Mouse (Mus musculus) cerebellum, adult 11-12 months (tissue): ENCODE results near the gene Arhgap27.

Experiments
- DNase-seq: peaks from one replicate; pipeline ENCODE4 v3.0.0; 2022

Arhgap27 gene

DNA sequence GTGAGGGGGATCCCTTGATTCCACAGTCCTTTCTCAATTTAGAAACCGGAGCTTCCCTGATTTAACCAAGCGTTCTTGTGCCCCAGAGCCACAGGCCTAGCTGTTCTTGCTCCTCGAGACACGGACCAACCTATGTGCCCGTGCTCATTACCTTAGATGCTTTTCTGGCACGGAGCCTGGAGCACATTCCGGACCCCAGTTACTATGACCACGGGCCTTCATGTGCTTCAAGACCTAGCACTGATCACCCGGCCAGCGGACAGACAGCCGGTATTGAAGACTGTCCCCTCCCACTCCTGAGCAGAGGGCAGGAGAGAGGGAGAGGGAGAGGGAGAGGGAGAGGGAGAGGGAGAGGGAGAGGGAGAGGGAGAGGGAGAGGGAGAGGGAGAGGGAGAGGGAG lies 8.2 kb downstream of the Arhgap27 start:
- DNase-seq, result no peak

DNA sequence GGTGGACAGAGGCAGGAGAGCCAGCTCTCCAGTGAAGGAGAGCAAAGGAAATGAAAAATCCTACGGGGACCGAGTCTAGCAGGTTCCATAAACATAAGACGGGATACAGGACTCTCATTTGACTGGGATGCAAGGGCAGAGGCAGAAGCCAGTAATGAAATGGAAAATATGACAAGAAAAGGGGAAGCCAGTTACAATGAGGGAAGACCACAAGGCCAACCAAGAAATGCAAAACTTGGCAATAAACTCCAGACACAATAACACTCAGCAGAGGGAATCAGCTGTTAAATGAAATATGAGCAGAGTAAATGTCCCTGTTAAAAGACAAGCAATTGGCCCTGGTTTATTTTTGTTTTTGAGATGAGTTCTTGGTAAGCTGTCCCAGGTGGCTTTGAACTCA lies 9.5 kb downstream of the Arhgap27 start:
- no peak for DNase-seq

DNA sequence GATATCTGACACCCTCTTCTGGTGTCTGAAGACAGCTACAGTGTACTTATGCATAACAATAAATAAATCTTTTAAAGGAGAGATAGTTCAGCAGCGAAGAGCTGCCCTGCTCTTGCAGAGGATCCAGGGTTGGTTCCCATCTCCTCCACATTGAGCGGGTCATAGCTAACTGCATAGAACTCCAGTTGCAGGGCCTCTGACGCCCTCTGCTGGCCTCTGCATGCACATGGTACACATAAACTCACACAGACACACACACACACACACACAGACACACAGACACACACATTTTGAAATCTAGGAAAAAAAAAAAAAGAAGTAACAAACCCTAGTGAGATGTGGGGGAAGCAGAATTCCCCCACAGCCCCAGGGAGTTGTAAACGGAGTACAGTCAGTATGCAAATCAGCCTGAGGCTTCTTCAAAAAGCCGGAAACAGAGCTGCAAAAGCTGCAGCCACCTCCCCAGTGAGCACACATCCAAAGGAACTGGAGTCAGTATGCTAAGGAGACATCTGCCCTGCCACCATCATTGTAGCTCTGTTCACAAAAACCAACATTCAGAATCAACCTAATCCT lies 11.2 kb downstream of the Arhgap27 start:
- DNase-seq, result no peak

DNA sequence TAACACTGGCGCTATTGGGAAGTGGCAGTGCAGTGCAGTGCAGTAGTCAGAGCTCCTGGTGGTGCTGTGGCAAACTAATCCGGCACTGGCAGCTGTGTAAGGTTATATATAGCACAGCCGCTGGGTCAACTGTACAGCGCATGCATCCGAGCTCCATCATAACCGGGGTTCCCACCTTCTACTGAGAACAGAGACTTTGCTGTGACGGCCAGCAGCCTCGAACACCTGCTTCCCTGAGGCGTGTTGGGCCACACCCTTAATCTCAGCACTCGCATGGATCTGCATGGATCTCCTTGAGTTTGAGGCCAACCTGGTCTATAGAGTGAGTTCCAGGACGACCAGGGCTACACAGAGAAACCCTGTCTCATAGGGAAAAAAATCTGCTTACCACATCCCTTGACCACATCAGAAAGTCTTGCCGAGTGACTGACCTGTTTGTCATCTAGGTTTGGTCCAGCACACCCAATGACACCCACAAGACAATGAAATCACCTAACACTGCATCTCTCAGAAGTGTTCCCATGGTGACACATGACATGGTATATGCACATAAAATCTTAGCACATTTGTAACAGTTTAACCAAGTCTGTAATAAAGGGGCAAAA lies 12.7 kb downstream of the Arhgap27 start:
- no peak for DNase-seq

DNA sequence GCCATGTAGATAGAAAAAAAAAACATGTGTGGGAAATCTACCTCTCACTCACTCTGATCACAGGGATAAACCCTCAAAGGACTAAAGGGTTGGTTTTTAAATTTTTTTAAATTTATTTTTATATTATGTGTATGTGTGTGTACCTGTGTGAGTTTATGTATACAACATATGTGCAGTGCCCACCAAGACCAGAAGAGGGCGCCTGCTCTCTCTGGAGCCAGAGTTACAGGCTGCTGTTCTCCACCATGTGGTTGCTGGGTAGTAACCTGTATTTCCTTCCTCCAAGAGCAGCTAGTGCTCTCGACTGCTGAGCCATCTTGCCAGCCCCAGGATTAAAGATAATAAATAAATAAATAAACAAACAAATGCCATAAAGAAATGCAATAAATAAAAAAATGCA lies 13.8 kb downstream of the Arhgap27 start:
- DNase-seq, result no peak

- DNase-seq, result no peak
Observed at GRCm38 (mm10) chr11:103346657-103347056, 16.8 kb downstream of the Arhgap27 start.

DNA sequence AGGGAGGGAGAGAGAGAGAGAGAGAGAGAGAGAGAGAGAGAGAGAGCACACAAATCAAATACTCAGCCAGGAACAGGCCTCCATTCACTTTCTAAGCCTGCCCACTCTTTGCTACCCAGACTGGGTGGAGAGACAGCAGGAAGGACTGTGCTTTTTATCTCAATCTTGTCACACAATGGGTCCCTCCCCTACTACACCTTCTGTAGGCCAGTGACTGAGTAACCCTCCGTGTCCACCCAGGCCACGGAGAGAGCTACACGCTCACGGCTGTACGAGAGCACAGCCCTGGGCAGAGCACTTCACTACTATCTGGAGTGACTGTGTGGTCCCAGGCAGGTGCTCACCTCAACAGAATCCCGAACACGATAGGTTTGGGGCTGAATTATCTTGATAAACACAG lies 17.3 kb downstream of the Arhgap27 start:
- no peak for DNase-seq

DNA sequence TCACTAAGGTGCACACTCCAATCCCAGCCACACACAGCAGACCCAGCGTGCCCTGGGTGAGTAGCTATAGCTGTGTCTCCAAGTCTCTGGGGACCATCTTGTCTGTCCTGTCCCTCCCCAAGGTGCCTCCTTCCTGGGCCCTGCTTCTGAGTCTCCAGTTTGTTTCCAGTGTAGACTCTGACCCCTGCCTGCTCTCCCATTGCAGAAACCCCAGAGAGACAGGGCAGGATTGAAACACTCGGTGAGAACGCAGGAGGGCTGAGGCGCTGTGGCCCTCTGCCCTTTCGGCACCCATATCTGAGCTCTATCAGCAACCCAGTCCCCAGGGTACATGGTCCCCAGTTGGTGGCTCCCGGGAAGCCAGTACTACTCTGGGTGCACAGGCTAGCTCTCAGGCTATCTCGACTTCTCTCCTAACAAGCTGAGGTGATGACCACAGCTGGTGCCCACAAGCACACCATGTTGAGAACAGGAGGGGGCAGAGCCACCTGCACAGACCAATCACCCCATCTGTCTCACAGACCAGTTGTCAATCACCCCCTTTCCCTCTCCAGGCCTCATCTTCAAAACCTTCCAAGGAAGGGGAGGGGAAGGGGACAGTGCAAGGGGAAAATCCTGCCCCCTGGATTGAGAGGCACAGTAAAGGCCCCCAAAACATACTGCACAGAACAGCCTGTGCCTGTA lies 17.9 kb downstream of the Arhgap27 start:
- no peak for DNase-seq

- no peak for DNase-seq
Observed at GRCm38 (mm10) chr11:103344494-103345332, 18.8 kb downstream of the Arhgap27 start.

DNA sequence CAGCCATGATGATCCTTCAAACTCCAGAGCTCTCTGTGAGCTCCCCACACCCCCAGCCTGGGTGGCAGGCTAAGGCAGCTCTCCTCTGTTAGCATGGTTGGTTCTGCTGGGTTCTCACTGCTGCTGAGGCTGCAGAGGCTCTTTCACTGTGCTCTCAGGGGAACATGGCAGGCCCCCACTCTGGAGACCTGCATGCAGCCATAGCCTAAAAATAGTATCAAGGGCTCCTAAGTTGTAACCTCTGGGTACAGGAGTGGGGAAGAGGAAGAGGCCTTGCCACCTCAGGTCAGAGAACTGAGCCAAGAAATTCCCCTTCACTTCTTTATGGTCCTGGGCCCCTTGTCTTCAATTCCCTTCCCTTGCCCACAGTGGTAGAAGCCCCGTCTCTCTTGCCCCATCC lies 19.6 kb downstream of the Arhgap27 start:
- DNase-seq, result no peak

- no peak for DNase-seq
Observed at GRCm38 (mm10) chr11:103343063-103343462, 20.4 kb downstream of the Arhgap27 start.

- no peak for DNase-seq
Observed at GRCm38 (mm10) chr11:103340677-103341076, 22.8 kb downstream of the Arhgap27 start.

- no peak for DNase-seq
Observed at GRCm38 (mm10) chr11:103340130-103340529, 23.4 kb downstream of the Arhgap27 start.

DNA sequence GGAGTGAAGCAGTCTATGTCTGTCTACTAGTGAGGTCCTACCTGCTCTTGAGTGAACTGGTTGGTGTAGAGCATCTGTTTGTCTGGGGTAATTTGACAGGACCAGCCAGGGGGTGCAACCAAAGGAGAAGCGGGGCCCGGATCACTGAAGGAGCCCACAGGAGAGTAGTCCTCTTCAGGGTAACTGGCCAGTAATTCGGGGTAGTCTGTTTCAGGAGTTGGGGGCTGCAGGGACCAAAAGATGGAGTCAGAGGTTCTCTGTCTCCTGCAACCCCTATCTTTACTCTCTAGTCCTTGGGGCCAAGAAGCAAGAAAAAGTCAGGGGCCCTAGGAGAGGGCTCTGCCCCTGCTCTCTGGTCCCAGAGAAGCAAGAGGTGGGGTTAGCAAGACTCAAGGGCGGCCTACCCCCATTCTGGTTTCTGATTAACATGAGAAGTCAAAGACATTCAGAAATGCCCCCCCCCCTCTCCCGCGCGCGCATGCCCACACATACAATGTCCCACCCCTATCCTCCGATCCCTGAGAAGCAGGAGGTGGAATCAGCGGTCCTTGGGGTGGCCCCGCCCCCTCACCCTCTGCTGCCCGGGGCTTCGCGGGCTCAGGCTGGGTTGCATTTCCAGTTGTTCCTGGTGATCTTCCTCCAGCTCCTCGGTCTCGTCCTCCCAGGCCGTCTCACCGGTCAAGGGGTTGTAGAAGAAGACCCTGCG lies 23.9 kb downstream of the Arhgap27 start:
- DNase-seq, result no peak

- no peak for DNase-seq
Observed at GRCm38 (mm10) chr11:103338671-103339070, 24.8 kb downstream of the Arhgap27 start.

DNA sequence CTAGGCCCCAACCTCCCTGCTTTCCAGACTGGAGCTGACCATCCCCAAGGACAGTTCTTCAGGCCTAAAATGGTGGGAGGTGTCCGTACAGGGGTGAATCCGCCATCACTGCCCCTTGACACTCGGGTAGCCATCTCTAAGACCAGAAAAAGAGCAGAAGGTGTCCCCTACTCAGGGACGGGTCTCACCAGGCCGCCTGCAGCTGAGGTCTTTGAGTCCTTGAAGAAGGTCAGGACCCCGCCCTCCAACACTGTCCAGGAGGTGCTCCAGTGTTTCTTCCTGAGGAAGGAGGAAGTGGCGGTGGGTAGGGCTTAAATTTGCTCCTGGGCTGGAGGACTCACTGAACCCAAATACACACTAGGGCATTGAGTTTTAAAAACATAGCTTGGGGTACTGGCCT lies 25.4 kb downstream of the Arhgap27 start:
- no peak for DNase-seq

GRCm38 (mm10) chr11:103337180-103337579 lies 26.3 kb downstream of the Arhgap27 start:
- DNase-seq, result no peak

GRCm38 (mm10) chr11:103335561-103335960 lies 27.9 kb downstream of the Arhgap27 start:
- DNase-seq, result no peak

- DNase-seq, result no peak
Observed at GRCm38 (mm10) chr11:103334925-103335324, 28.6 kb downstream of the Arhgap27 start.

DNA sequence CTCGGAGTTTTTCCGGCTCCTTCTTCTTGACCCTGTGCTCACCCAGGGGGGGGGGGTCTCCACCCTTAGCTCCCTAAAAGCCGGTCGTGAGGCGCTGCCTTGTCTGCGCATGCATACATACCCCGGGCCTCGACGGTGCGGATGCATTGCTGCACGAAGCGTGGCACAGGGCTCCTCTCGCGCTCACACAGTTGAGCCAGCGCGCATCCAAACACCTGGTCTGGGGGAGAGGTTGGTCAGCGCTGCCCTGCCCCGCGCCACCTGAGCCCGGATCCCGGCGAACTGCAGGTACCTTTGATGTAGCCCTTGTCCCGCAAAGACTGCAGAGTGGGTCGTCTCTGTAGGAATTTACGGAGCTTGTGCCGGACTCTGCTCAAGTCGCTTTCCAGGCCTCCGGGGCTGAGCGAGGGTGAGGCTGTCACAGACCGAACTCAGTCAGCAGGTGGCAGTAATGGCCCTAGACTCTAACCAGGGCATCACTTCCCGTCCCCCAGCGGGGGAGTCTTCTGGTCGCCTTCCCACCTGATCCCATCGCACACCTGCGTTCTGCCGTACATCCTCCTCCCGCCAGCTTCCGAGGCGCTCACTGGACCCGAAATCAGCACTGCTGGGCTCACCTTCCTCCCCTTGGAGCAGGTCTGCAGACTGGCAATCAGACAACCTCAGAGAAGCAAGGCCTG lies 29.6 kb downstream of the Arhgap27 start:
- DNase-seq, result peak; percentile 83

DNA sequence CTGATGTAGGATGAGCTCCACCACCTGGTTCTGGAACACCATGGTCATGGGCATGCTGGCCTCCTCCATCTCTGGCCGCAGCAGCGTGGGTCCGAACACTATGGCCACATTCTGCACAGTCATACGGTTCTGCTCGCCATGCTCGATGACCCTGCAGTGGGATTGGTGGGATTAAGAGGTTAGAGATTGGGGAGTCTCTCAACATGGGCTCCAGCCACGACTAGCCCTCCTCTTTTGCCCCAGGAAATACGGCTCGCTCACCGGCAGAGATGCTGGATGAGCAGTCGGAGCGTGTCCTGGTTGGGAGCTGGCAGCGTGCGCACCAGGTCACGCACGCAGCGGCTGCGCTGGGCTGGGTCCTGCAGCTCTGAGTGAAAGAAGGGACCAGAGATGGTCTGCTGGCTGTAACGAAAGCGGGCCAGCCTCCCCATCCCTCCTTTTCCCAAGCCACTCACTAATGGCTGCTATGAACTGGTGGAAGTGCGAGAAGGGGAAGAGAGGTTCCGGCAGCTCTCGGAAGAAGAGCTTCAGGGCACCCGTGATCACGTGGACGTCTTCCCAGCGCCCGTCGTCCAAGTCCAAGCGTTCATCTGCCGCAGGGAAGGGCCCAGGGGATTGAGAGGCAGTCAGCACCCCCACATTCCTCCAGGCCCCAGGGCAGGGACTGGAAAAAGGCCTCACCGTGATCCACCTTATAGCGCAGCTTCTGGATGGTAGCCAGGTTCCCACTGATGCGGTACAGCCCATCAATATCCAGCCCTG lies 30.4 kb downstream of the Arhgap27 start:
- DNase-seq, result peak; percentile 68
